Mouse (Mus musculus) kidney, postnatal 0 days (tissue): ENCODE data around the gene Rspo1. TPM values are rescaled to one million over a fixed set of nuclear protein-coding genes. Genes with fewer than 3 reads are reported as not detected.

Source experiments
- ATAC-seq: fragments of 200-750 bp; cut with Nextera tagmentation; replicated peaks from 2 replicates; pipeline ENCODE4 v1.8.0; 2017; ENCODE audit warnings: low read depth, moderate number of reproducible peaks, moderate TSS enrichment, moderate library complexity; ENCODE audit not compliant: low FRiP score
- DNase-seq: peaks from one replicate; pipeline ENCODE4 v3.0.0-alpha.2; 2016; ENCODE audit warnings: low spot score
- H3K27ac ChIP-seq: fragments of 300-500 bp; sonication (generic); 2 replicates; pipeline ENCODE4 v1.5.1; 2014; ENCODE audit warnings: mild to moderate bottlenecking
- H3K27me3 ChIP-seq: fragments of 300-500 bp; sonication (generic); 2 replicates; pipeline ENCODE4 v1.6.1; 2014; ENCODE audit warnings: low read length, mixed read lengths; ENCODE audit not compliant: insufficient read depth
- H3K36me3 ChIP-seq: fragments of 300-500 bp; sonication (generic); 2 replicates; pipeline ENCODE4 v1.6.1; 2014; ENCODE audit warnings: low read length, mixed read lengths; ENCODE audit not compliant: insufficient read depth
- H3K4me1 ChIP-seq: fragments of 300-500 bp; sonication (generic); replicated peaks from 2 replicates; pipeline ENCODE4 v1.6.1; 2014; ENCODE audit warnings: antibody characterized with exemption, low read length, mixed read lengths; ENCODE audit not compliant: insufficient read depth
- H3K4me2 ChIP-seq: fragments of 300-500 bp; sonication (generic); 2 replicates; pipeline ENCODE4 v1.6.1; 2014; ENCODE audit warnings: mild to moderate bottlenecking, low read length, moderate library complexity, mixed read lengths
- H3K4me3 ChIP-seq: fragments of 300-500 bp; sonication (generic); replicated peaks from 2 replicates; pipeline ENCODE4 v1.5.1; 2014; ENCODE audit warnings: low read depth, low read length
- H3K9ac ChIP-seq: fragments of 300-500 bp; sonication (generic); 2 replicates; pipeline ENCODE4 v1.6.1; 2014; ENCODE audit warnings: low read depth, low read length
- H3K9me3 ChIP-seq: fragments of 300-500 bp; sonication (generic); replicated peaks from 2 replicates; pipeline ENCODE4 v1.6.1; 2016; ENCODE audit warnings: low read length, inconsistent platforms, mixed read lengths
- CTCF ChIP-seq: IDR thresholded peaks from 2 replicates; pipeline ENCODE4 v1.5.1; 2016; ENCODE audit warnings: antibody characterized with exemption, low read depth, mild to moderate bottlenecking, moderate library complexity
- WGBS: fragments of 180-500 bp; shearing (Covaris S2); extraction: QIAGEN DNeasy Blood & Tissue Kit; methylation state at CpG from one replicate; pipeline ENCODE4 v1.1.7; 2014; 5-methylcytosine and 5-hydroxymethylcytosine counted together
- polyA plus RNA-seq: library from polyadenylated mRNA; unstranded; fragments of >200 nt; fragmentation: Nextera tagmentation; extraction: Ambion mirVana; gene quantifications from 2 replicates; pipeline ENCODE4 v1.2.1, GENCODE M21; 2015

Gene Rspo1
- polyA plus RNA-seq, 1 experiment from 2014 or later, result 17.4 TPM

DNA sequence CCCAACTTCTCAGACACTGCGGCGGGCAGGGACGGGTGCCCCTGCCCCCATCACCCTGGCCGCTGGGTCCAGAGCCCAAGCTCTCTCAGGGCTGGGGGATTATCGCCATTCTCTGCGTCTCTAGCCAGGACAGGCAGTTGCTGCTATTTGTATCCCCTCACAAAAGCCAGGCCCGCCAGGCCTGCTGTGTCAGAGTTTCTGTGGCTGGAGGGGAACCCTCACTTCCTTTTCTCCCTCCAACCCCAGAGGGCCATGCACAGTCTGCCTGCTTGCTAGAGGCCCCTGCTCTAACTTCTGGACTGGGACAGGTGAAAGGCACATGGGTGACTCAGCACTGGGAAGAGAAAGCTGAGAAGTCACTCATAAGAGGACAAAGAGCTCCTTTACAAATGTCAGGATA, 4.1 kb downstream of the Rspo1 start:
- H3K9me3 ChIP-seq, result no peaks in the 10 kb centered on the region
- H3K27me3 ChIP-seq, result peaks cover 17% of the 10 kb centered on the region; the same call in 1 of the 2 replicates
- 2% methylated on average over 7 of the region's 7 CpGs for WGBS
- 0 out of 2 replicates have a peak overlapping the region, but pooled peaks have one; percentile 4 for H3K4me3 ChIP-seq
- H3K9ac ChIP-seq, result no peak overlapping the region
- no peak for DNase-seq
- TF ChIP-seq CTCF, result no peak
- no peak for ATAC-seq
- H3K4me1 ChIP-seq, result peaks cover 6% of the 10 kb centered on the region; the same call in 1 of the 2 replicates
- H3K27ac ChIP-seq, result peak overlapping the region; percentile 47
- H3K4me2 ChIP-seq, result peak overlapping the region; percentile 39
- no peaks in the 10 kb centered on the region for H3K36me3 ChIP-seq

DNA sequence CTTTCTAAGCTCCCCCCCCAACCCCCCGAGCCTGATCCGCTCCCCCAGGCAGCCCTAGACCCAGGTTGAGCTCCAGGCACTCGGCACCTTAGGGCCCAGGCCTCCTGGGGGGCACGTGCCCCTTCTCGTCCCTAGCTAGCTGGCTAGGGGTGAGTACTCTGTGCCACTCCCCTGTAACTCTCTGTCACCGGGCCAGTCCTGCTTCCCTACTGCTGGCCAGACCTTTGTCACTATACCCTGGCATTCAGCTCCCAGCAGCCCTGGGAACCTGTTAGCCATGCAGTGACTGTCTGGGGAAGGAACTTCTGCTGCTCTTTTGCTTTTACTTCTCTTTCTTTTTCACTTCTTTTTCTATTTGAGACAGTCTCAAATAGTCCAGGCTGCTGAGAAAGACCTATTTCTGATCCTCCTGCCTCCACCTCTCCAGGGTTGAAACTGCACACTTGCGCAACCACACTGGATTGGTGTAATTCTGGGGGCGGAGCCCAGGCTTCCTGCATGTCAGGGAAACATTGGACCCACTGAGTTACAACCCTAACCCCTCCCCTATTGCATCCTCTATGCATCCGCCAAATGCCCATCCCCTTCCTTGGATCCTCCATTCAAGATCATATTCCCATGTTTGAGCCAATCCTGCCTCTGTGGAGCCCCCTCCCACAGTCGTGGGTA, 11.4 kb downstream of the Rspo1 start:
- Histone ChIP-seq H3K4me3 (no peak overlapping the region), H3K4me2 (no peak overlapping the region), H3K36me3 (no peaks in the 10 kb centered on the region), H3K27me3 (no peaks in the 10 kb centered on the region), H3K4me1 (no peaks in the 10 kb centered on the region), H3K27ac (no peak overlapping the region), H3K9me3 (no peaks in the 10 kb centered on the region), H3K9ac (no peak overlapping the region)
- TF ChIP-seq CTCF, result no peak
- ATAC-seq (no peak), DNase-seq (no peak)
- 80% methylated on average over 8 of the region's 10 CpGs for WGBS

DNA sequence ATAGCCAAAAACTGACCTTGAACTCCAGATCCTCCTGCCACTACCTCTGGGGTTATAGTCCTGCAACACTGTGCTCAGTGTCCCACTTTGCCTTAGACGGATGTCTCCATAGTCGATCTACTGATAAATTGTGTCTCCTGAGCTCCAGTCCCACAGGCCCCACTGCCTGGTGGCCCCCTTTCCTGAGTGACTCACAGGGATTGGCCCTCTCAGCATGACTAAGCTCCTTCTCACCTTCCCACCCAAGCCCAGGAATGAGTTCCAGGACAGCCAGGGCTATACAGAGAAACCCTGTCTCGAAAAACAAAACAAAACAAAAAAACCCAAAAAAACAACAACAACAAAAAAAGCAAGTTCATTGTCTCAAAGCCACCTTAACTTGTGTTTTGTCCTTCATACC, 13.3 kb downstream of the Rspo1 start:
- TF ChIP-seq CTCF, result no peak
- Histone ChIP-seq H3K4me1 (0 out of 2 replicates have a peak, but pooled peaks cover 2% of the 10 kb centered on the region), H3K9ac (no peak overlapping the region), H3K27me3 (no peaks in the 10 kb centered on the region), H3K4me2 (no peak overlapping the region), H3K9me3 (no peaks in the 10 kb centered on the region), H3K4me3 (no peak overlapping the region), H3K36me3 (no peaks in the 10 kb centered on the region), H3K27ac (no peak overlapping the region)
- DNase-seq, result no peak
- no peak for ATAC-seq
- 82% methylated on average over 3 of the region's 3 CpGs for WGBS

DNA sequence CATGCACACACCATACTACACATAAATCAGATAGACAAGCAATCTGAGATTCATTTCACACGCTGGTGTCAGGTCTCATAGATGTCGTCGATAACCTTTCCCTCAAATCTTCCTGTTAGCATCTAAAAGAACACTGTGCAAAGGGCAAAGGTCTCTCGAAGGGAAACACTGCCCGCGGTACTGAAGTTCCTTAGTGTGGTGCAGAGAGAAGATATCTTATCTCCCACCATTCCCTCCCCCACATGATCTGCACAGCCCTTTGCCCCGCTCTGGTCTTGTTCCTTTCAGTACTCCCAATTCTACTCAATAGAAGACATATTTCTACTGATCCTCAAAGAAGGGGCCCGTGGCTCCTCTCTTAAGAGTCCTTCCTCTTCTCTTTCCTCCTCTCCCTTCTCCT, 16.7 kb downstream of the Rspo1 start:
- Histone ChIP-seq H3K9ac (no peak overlapping the region), H3K4me3 (no peak overlapping the region), H3K4me1 (0 out of 2 replicates have a peak, but pooled peaks cover 2% of the 10 kb centered on the region), H3K9me3 (no peaks in the 10 kb centered on the region), H3K4me2 (no peak overlapping the region), H3K27ac (no peak overlapping the region), H3K27me3 (no peaks in the 10 kb centered on the region), H3K36me3 (no peaks in the 10 kb centered on the region)
- TF ChIP-seq CTCF, result no peak
- ATAC-seq (no peak), DNase-seq (no peak)
- 32% methylated on average over 8 of the region's 8 CpGs for WGBS

DNA sequence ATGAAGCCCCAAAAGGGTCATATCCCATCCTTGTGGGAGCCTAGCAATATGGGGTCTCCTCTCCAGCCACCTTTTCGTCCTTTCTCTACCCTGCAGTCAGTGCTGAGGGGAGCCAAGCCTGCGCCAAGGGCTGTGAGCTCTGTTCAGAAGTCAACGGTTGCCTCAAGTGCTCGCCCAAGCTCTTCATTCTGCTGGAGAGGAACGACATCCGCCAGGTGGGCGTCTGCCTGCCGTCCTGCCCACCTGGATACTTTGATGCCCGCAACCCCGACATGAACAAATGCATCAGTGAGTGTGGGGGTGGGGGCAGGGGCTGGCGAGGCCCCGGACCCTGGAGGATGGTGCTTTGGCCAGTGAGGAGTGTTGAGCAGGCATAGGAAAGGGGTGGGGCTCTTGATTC, 18.7 kb downstream of the Rspo1 start:
- no peak overlapping the region for H3K27ac ChIP-seq
- TF ChIP-seq CTCF, result no peak
- H3K4me2 ChIP-seq, result no peak overlapping the region
- no peak overlapping the region for H3K9ac ChIP-seq
- no peaks in the 10 kb centered on the region for H3K27me3 ChIP-seq
- no peak overlapping the region for H3K4me3 ChIP-seq
- 25% methylated on average over 12 of the region's 12 CpGs for WGBS
- no peaks in the 10 kb centered on the region for H3K36me3 ChIP-seq
- DNase-seq, result no peak
- 0 out of 2 replicates have a peak, but pooled peaks cover 2% of the 10 kb centered on the region for H3K4me1 ChIP-seq
- no peak for ATAC-seq
- no peaks in the 10 kb centered on the region for H3K9me3 ChIP-seq

DNA sequence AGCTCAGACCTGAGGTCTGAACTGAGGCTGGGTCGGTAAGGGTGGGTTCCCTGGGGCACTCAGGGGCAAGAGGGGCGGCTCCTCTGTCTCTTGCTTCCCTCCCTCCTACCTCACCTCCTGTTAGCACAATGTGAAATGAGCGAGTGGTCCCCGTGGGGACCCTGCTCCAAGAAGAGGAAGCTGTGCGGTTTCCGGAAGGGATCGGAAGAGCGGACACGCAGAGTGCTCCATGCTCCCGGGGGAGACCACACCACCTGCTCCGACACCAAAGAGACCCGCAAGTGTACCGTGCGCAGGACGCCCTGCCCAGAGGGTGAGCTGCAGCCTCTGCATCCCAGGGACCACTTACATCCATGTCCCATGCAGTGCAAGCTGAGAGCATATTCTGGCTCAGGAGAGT, 21.2 kb downstream of the Rspo1 start:
- Histone ChIP-seq H3K9me3 (no peaks in the 10 kb centered on the region), H3K36me3 (no peaks in the 10 kb centered on the region), H3K27me3 (no peaks in the 10 kb centered on the region), H3K27ac (no peak overlapping the region), H3K4me2 (no peak overlapping the region), H3K4me3 (no peak overlapping the region), H3K9ac (no peak overlapping the region), H3K4me1 (0 out of 2 replicates have a peak, but pooled peaks cover 2% of the 10 kb centered on the region)
- 40% methylated on average over 15 of the region's 15 CpGs for WGBS
- TF ChIP-seq CTCF, result no peak
- ATAC-seq (no peak), DNase-seq (no peak)

DNA sequence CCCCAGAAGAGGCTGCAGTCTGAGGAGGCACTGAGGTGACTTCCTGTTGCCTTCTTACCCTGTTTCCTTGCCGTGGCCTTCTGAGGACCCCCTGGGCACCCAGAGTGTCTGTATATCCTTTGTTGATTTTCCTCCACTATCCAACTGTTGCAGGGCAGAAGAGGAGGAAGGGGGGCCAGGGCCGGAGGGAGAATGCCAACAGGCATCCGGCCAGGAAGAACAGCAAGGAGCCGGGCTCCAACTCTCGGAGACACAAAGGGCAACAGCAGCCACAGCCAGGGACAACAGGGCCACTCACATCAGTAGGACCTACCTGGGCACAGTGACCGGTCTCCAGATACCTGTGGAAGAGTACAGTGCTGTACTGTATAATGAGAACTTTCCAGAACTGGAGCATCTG, 22.0 kb downstream of the Rspo1 start:
- Histone ChIP-seq H3K9ac (no peak overlapping the region), H3K4me2 (no peak overlapping the region), H3K36me3 (no peaks in the 10 kb centered on the region), H3K27ac (no peak overlapping the region), H3K4me1 (0 out of 2 replicates have a peak, but pooled peaks cover 2% of the 10 kb centered on the region), H3K4me3 (no peak overlapping the region), H3K9me3 (no peaks in the 10 kb centered on the region), H3K27me3 (no peaks in the 10 kb centered on the region)
- ATAC-seq (no peak), DNase-seq (no peak)
- TF ChIP-seq CTCF, result no peak
- WGBS, result 56% methylated on average over 6 of the region's 6 CpGs
